Mouse (Mus musculus) G1E (cell line): ENCODE results near the gene Tsc1. TPM values are rescaled to one million over a fixed set of nuclear protein-coding genes. Genes with fewer than 3 reads are reported as not detected.
A peak's percentile ranks its signal among the peaks of the same experiment; 100 is the strongest.

Experiments
- ATAC-seq: 2 replicates; pipeline ENCODE4 v1.8.0; 2016; ENCODE audit warnings: mild to moderate bottlenecking; ENCODE audit not compliant: insufficient number of reproducible peaks, poor library complexity, low FRiP score, severe bottlenecking; ENCODE audit errors: extremely low read depth
- DNase-seq: peaks from one replicate; pipeline ENCODE4 v3.0.0; 2012; ENCODE audit warnings: low spot score
- H3K27me3 ChIP-seq: 2 replicates; pipeline ENCODE4 v1.6.1; 2012; ENCODE audit warnings: mild to moderate bottlenecking, low read length, inconsistent platforms; ENCODE audit not compliant: insufficient read depth
- H3K36me3 ChIP-seq: replicated peaks from 2 replicates; pipeline ENCODE3; 2012; ENCODE audit warnings: mild to moderate bottlenecking, inconsistent platforms
- H3K4me1 ChIP-seq: 2 replicates; pipeline ENCODE4 v1.6.1; 2012; ENCODE audit warnings: low read depth, low read length, inconsistent platforms, mixed read lengths; ENCODE audit not compliant: insufficient read depth
- H3K4me3 ChIP-seq: 2 replicates; pipeline ENCODE4 v1.5.1; 2012; ENCODE audit warnings: low read depth, mild to moderate bottlenecking, inconsistent platforms, low read length, moderate library complexity, mixed read lengths
- H3K9me3 ChIP-seq: replicated peaks from 2 replicates; pipeline ENCODE4 v1.6.1; 2012; ENCODE audit warnings: inconsistent platforms
- CTCF ChIP-seq: IDR thresholded peaks from 2 replicates; pipeline ENCODE4 v1.5.1; 2012; ENCODE audit warnings: low read depth, low read length, inconsistent platforms, mixed read lengths
- GATA1 ChIP-seq: IDR thresholded peaks from 2 replicates; pipeline ENCODE4 v1.6.1; 2012; ENCODE audit warnings: borderline replicate concordance, low read length, inconsistent platforms, mixed read lengths
- GATA2 ChIP-seq: IDR thresholded peaks from 2 replicates; pipeline ENCODE4 v1.6.1; 2012; ENCODE audit warnings: low read depth, low read length, inconsistent platforms, borderline replicate concordance
- POLR2AphosphoS5 ChIP-seq: IDR thresholded peaks from 2 replicates; pipeline ENCODE4 v1.6.1; 2012; ENCODE audit warnings: low read depth, low read length, inconsistent platforms; ENCODE audit not compliant: insufficient replicate concordance
- TAL1 ChIP-seq: conservative IDR thresholded peaks from 2 replicates; pipeline ENCODE4 v1.6.1; 2012; ENCODE audit warnings: low read depth, low read length, inconsistent platforms, mixed read lengths
- polyA plus RNA-seq: library from polyadenylated mRNA; stranded (reverse); fragments of >175 nt; gene quantifications from 2 replicates; pipeline ENCODE4 v1.2.3, GENCODE M21; 2012
- total RNA-seq, 2 experiments: library from RNA; stranded (forward) in 1 of 2; stranded (reverse) in 1 of 2; fragments of 200-1000 nt in 1 of 2; fragments of >200 nt in 1 of 2; fragmentation: Nextera tagmentation in 1 of 2; gene quantifications; 2 replicates each; pipeline ENCODE4 v1.2.3; 2014 to 2017

The Tsc1 gene
- total and polyA plus RNA-seq, 3 experiments, result 5.8 to 35.7 (median 26.6) TPM

- Histone ChIP-seq H3K4me3 (peak overlapping the region; percentile 63; the same call in 1 of the 2 replicates), H3K36me3 (peaks cover 100% of the 10 kb centered on the region), H3K27me3 (no peaks in the 10 kb centered on the region), H3K9me3 (no peaks in the 10 kb centered on the region), H3K4me1 (peaks cover 98% of the 10 kb centered on the region)
- ATAC-seq (no peak), DNase-seq (no peak)
- TF ChIP-seq GATA1 (no peak), POLR2AphosphoS5 (0 out of 2 replicates have a peak, but pooled peaks have one; percentile 82)
These were observed 27.4 kb upstream of the Tsc1 start for GRCm38 (mm10) chr2:28613599-28613998.

GRCm38 (mm10) chr2:28616358-28616757 is 24.7 kb upstream of the Tsc1 start:
- H3K27me3 ChIP-seq, result no peaks in the 10 kb centered on the region
- peak overlapping the region; percentile 83 for H3K4me3 ChIP-seq
- peaks cover 85% of the 10 kb centered on the region for H3K4me1 ChIP-seq
- peaks cover 93% of the 10 kb centered on the region for H3K36me3 ChIP-seq
- DNase-seq (peak; percentile 55), ATAC-seq (no peak)
- TF ChIP-seq CTCF (peak; percentile 43), GATA1 (no peak)
- no peaks in the 10 kb centered on the region for H3K9me3 ChIP-seq

GRCm38 (mm10) chr2:28616874-28617273 is 24.2 kb upstream of the Tsc1 start:
- H3K9me3 ChIP-seq, result no peaks in the 10 kb centered on the region
- peak overlapping the region; percentile 83 for H3K4me3 ChIP-seq
- ATAC-seq (0 out of 2 replicates have a peak, but pooled peaks have one; percentile 10), DNase-seq (no peak)
- no peaks in the 10 kb centered on the region for H3K27me3 ChIP-seq
- H3K36me3 ChIP-seq, result peaks cover 88% of the 10 kb centered on the region
- TF ChIP-seq CTCF (no peak), POLR2AphosphoS5 (0 out of 2 replicates have a peak, but pooled peaks have one; percentile 15)
- peaks cover 79% of the 10 kb centered on the region for H3K4me1 ChIP-seq

- H3K4me3 ChIP-seq, result peak overlapping the region; percentile 83
- DNase-seq (no peak), ATAC-seq (0 out of 2 replicates have a peak, but pooled peaks have one; percentile 5)
- no peaks in the 10 kb centered on the region for H3K27me3 ChIP-seq
- H3K4me1 ChIP-seq, result peaks cover 79% of the 10 kb centered on the region
- peaks cover 79% of the 10 kb centered on the region for H3K36me3 ChIP-seq
- H3K9me3 ChIP-seq, result no peaks in the 10 kb centered on the region
- TF ChIP-seq GATA2, result no peak
- TF ChIP-seq TAL1, result peak; percentile 49; the same call in 1 of the 2 replicates
These were observed 23.2 kb upstream of the Tsc1 start for GRCm38 (mm10) chr2:28617498-28618486.

GRCm38 (mm10) chr2:28618777-28619336 is 22.2 kb upstream of the Tsc1 start:
- Histone ChIP-seq H3K27me3 (no peaks in the 10 kb centered on the region), H3K36me3 (peaks cover 68% of the 10 kb centered on the region), H3K9me3 (no peaks in the 10 kb centered on the region), H3K4me3 (peak overlapping the region; percentile 83), H3K4me1 (peaks cover 79% of the 10 kb centered on the region)
- DNase-seq (no peak), ATAC-seq (no peak)
- TF ChIP-seq TAL1 (no peak), CTCF (no peak), GATA2 (no peak), GATA1 (no peak), POLR2AphosphoS5 (no peak)

GRCm38 (mm10) chr2:28619369-28619768 is 21.7 kb upstream of the Tsc1 start:
- H3K36me3 ChIP-seq, result peaks cover 63% of the 10 kb centered on the region

More at GRCm38 (mm10) chr2:28619369-28619768, 21.7 kb upstream of the Tsc1 start:
- ATAC-seq (no peak), DNase-seq (no peak)
- no peak for TF ChIP-seq POLR2AphosphoS5
- no peak for TF ChIP-seq CTCF
- TF ChIP-seq GATA2, result no peak
- no peak for TF ChIP-seq GATA1
- no peak for TF ChIP-seq TAL1
- H3K9me3 ChIP-seq, result no peaks in the 10 kb centered on the region
- no peaks in the 10 kb centered on the region for H3K27me3 ChIP-seq
- peaks cover 78% of the 10 kb centered on the region for H3K4me1 ChIP-seq
- peak overlapping the region; percentile 83 for H3K4me3 ChIP-seq
